Mouse (Mus musculus) c-Kit-positive CD71-positive TER-119-positive erythroid progenitor cells, embryonic 14.5 days (primary cell): ENCODE measurements around the gene Tspo2.
A peak's percentile ranks its signal among the peaks of the same experiment; 100 is the strongest.
"Not testable (repeated sequence)": the region's sequence is repeated elsewhere in the genome, so short reads cannot be mapped to it uniquely, and the experiment has no call there.

Experiments used
- DNase-seq: peaks from one replicate; pipeline ENCODE4 v3.0.0-alpha.2; 2013; ENCODE audit warnings: low spot score

The Tspo2 gene

GRCm38 (mm10) chr17:48451353-48451675 lies at the start of gene Tspo2:
TSS of gene Tspo2 (minus strand) at chr17:48451522.
- peak; percentile 78 for DNase-seq

GRCm38 (mm10) chr17:48500846-48501445 lies 49.6 kb upstream of the Tspo2 start:
- no peak for DNase-seq

- DNase-seq: no peak
Measured at GRCm38 (mm10) chr17:48497986-48498385, 46.7 kb upstream of the Tspo2 start.

GRCm38 (mm10) chr17:48493986-48494385 lies 42.7 kb upstream of the Tspo2 start:
- no peak for DNase-seq

GRCm38 (mm10) chr17:48493582-48493981 lies 42.3 kb upstream of the Tspo2 start:
- DNase-seq: no peak

- no peak for DNase-seq
Measured at GRCm38 (mm10) chr17:48492621-48493020, 41.3 kb upstream of the Tspo2 start.

GRCm38 (mm10) chr17:48489466-48489865 lies 38.1 kb upstream of the Tspo2 start:
- no peak for DNase-seq

GRCm38 (mm10) chr17:48484191-48484590 lies 32.9 kb upstream of the Tspo2 start:
- DNase-seq: no peak

GRCm38 (mm10) chr17:48483764-48484163 lies 32.4 kb upstream of the Tspo2 start:
- no peak for DNase-seq

GRCm38 (mm10) chr17:48479952-48480351 lies 28.6 kb upstream of the Tspo2 start:
- DNase-seq: no peak

- no peak for DNase-seq
Measured at GRCm38 (mm10) chr17:48475444-48475843, 24.1 kb upstream of the Tspo2 start.

GRCm38 (mm10) chr17:48474282-48474681 lies 23.0 kb upstream of the Tspo2 start:
- DNase-seq: not testable (repeated sequence)

- peak; percentile 72 for DNase-seq
Measured at GRCm38 (mm10) chr17:48467395-48468231, 16.3 kb upstream of the Tspo2 start.

GRCm38 (mm10) chr17:48466769-48467394 lies 15.6 kb upstream of the Tspo2 start:
- peak; percentile 44 for DNase-seq

- DNase-seq: no peak
Measured at GRCm38 (mm10) chr17:48463391-48463790, 12.1 kb upstream of the Tspo2 start.

- no peak for DNase-seq
Measured at GRCm38 (mm10) chr17:48462096-48462495, 10.8 kb upstream of the Tspo2 start.

- no peak for DNase-seq
Measured at GRCm38 (mm10) chr17:48457971-48458653, 6.8 kb upstream of the Tspo2 start.

- DNase-seq: no peak
Measured at GRCm38 (mm10) chr17:48455955-48456354, 4.6 kb upstream of the Tspo2 start.

GRCm38 (mm10) chr17:48454688-48455087 lies 3.4 kb upstream of the Tspo2 start, which contains the start of gene Unc5cl:
TSS of gene Unc5cl (plus strand) at chr17:48454901.
- DNase-seq: peak; percentile 45

GRCm38 (mm10) chr17:48454190-48454589 lies 2.9 kb upstream of the Tspo2 start:
- DNase-seq: no peak

- peak; percentile 34 for DNase-seq
Measured at GRCm38 (mm10) chr17:48453489-48453888, 2.2 kb upstream of the Tspo2 start.

GRCm38 (mm10) chr17:48451753-48452444 lies 577 bp upstream of the Tspo2 start:
- DNase-seq: peak; percentile 23
